ENCODE assay signal across 10 mouse cellular contexts in the genomic region with DNA sequence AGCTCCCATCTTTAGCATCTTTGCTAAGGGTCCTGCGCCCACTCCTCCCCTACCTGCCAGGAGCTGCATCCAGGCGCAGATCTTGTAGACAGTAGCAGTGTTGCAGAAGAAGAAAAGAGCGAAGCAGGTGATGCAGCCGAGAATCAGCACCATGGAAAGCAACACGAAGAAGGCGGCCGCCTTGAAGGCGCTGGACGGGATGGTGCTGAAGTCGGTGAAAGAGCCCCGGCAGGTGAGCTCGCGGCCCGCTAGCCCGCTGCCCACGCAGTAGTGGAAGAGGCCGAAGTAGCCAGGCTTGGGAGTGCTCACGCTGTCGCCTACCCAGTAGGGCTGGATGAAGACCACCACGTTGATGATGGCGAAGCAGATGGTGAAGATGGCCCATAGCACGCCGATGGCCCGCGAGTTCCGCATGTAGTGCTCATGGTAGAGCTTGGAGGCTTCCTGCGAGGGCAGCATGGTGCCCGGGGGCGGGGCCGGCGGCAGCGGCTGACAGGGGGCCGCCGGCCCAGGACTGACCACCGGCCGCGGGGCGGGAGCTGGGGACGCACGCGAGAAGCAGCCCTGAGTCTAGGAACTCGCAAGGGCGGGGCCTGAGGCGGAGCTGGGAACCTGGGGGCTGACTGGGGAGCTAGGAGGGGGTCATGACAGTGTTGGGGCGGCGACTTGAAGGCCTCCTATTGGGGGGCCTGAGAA. TPM values are rescaled to one million over a fixed set of nuclear protein-coding genes. Genes with fewer than 3 reads are reported as not detected.
DNase-seq lines count a peak whose midpoint lies in the region; ATAC-seq and TF ChIP-seq lines count a peak whose summit lies in the region.
"Had no signal": no experiment of that assay in that cellular context is flagged by ENCODE, and none has a peak within 500 bp of the region (broad histone marks: within the 10 kb centered on the region; RNA-seq: fewer than 3 reads in every experiment).

No protein-coding gene starts in this region.

- no peaks in the 10 kb centered on the region for H3K36me3 ChIP-seq in E14TG2a.4 (ENCODE audit: insufficient read depth, low read length)
- no peaks in the 10 kb centered on the region for H3K36me3 ChIP-seq in heart, postnatal 0 days (replicated peaks; ENCODE audit: control insufficient read depth, insufficient read depth, low read length)
- H3K36me3 ChIP-seq: G1E had no signal

- H3K9ac ChIP-seq in heart, postnatal 0 days (replicated peaks; ENCODE audit: low read depth, low read length), result no peak overlapping the region

- TF ChIP-seq CTCF in gastrocnemius, adult 2 months (IDR thresholded peaks at IDR 0.05), result no peak
- TF ChIP-seq CTCF in E14TG2a.4 (conservative IDR thresholded peaks at IDR 0.05; ENCODE audit: low read length), result no peak
- TF ChIP-seq CTCF in heart, postnatal 0 days (IDR thresholded peaks at IDR 0.05; ENCODE audit: low read depth), result no peak

- peak; percentile 36; the same call in 1 of the 2 replicates for ATAC-seq in heart, postnatal 0 days (ENCODE audit: insufficient read depth, low read depth)

- H3K4me1 ChIP-seq in E14TG2a.4 (replicated peaks; ENCODE audit: low read depth, low read length), result peaks cover 14% of the 10 kb centered on the region
- peaks cover 7% of the 10 kb centered on the region; the same call in 1 of the 2 replicates for H3K4me1 ChIP-seq in heart, postnatal 0 days (ENCODE audit: control insufficient read depth, insufficient read depth)

- WGBS in heart, postnatal 0 days, result 3% methylated on average over 45 of the region's 46 CpGs

- H3K27ac ChIP-seq in gastrocnemius, adult 2 months, result no peak overlapping the region
- no peak overlapping the region for H3K27ac ChIP-seq in heart, postnatal 0 days (ENCODE audit: low read depth)

- intact Hi-C loops in gastrocnemius, adult 2 months (cut with DNase I), result no loop called here

- peaks cover 56% of the 10 kb centered on the region for H3K27me3 ChIP-seq in E14TG2a.4 (ENCODE audit: insufficient read depth, low read length)
- H3K27me3 ChIP-seq in heart, postnatal 0 days (ENCODE audit: control insufficient read depth, insufficient read depth, low read length), result peaks cover 48% of the 10 kb centered on the region

- no peak for TF ChIP-seq EP300 in heart, postnatal 0 days (IDR thresholded peaks at IDR 0.05; ENCODE audit: low read depth)

- H3K4me3 ChIP-seq in gastrocnemius, adult 2 months, result peak overlapping the region; percentile 75
- peak overlapping the region; percentile 80 for H3K4me3 ChIP-seq in E14TG2a.4 (replicated peaks; ENCODE audit: low read length)
- no peak overlapping the region for H3K4me3 ChIP-seq in heart, postnatal 0 days (ENCODE audit: low read depth, low read length)

- H3K4me2 ChIP-seq in heart, postnatal 0 days (ENCODE audit: low read depth, low read length), result no peak overlapping the region

- no peaks in the 10 kb centered on the region for H3K9me3 ChIP-seq in E14TG2a.4 (ENCODE audit: low read length)
- H3K9me3 ChIP-seq in heart, postnatal 0 days (replicated peaks; ENCODE audit: control insufficient read depth, low read length), result no peaks in the 10 kb centered on the region
- H3K9me3 ChIP-seq: G1E had no signal

- DNase-seq in gastrocnemius, adult 2 months, result peak; percentile 32
- DNase-seq in gastrocnemius, adult 8-10 months (ENCODE audit: low spot score in 2 of 2), result no peak
- DNase-seq in cerebellum, postnatal 14 days, result peak; percentile 55
- DNase-seq in heart, postnatal 0 days (ENCODE audit: low spot score), result peak; percentile 30
- DNase-seq in kidney, postnatal 4 days, result peak; percentile 77 to 82
- DNase-seq in neural tube, embryonic 10.5 days (ENCODE audit: extremely low spot score, low spot score), result peak; percentile 54
- DNase-seq in layer of hippocampus, adult 8-10 months (ENCODE audit: low spot score in 2 of 2), result no peak

RNA-seq across cellular contexts. Expression of gene Lhfpl4, which starts 1.3 kb away (rescaled TPM):
- under 1 TPM; 0.39 to 0.54 TPM for total RNA-seq in gastrocnemius, adult 2 months (2021)
- under 1 TPM; 0.34 to 0.46 (median 0.40) TPM for total RNA-seq in gastrocnemius, adult 8-10 months (2022)
- total RNA-seq in heart, postnatal 0 days (2014; rRNA removed; ENCODE audit: low replicate concordance), result 0.38 TPM in 1 of 2 replicates, not detected in the other
- polyA plus RNA-seq in heart, postnatal 0 days (2015; fragmentation: Nextera tagmentation; extraction: Ambion mirVana), result 0.22 and 0.25 TPM in 2 replicates
- total RNA-seq in layer of hippocampus, adult 8-10 months (2022), result 10 to 100 TPM; 71.7 to 80.9 (median 76.9) TPM
- total RNA-seq: liver, adult 2 months had no signal
- polyA plus RNA-seq: G1E had no signal

RNA-seq across cellular contexts. Expression of gene Mtmr14, which starts 43.7 kb away (rescaled TPM):
- total RNA-seq in gastrocnemius, adult 2 months (2021), result 10 to 100 TPM; 14.9 to 16.0 TPM
- 10 to 100 TPM; 14.2 to 17.0 (median 16.3) TPM for total RNA-seq in gastrocnemius, adult 8-10 months (2022)
- 26.9 and 49.5 TPM in 2 replicates for total RNA-seq in heart, postnatal 0 days (2014; rRNA removed; ENCODE audit: low replicate concordance)
- polyA plus RNA-seq in heart, postnatal 0 days (2015; fragmentation: Nextera tagmentation; extraction: Ambion mirVana), result 14.3 and 17.5 TPM in 2 replicates
- total RNA-seq in layer of hippocampus, adult 8-10 months (2022), result 10 to 100 TPM; 15.5 to 19.9 (median 17.7) TPM

Comparison
In these comparisons a context has a peak if more than half of its experiments do, and no peak if none do; other contexts are left out.
1. DNase-seq: peak in gastrocnemius, adult 2 months (single experiment), cerebellum, postnatal 14 days (2 of 2), heart, postnatal 0 days (single experiment), kidney, postnatal 4 days (2 of 2) and neural tube, embryonic 10.5 days (single experiment); none in gastrocnemius, adult 8-10 months (0 of 2) and layer of hippocampus, adult 8-10 months (0 of 2).
2. RNA of gene Lhfpl4, which starts 1.3 kb away (total RNA-seq): 71.7 to 80.9 TPM in layer of hippocampus, adult 8-10 months; 0.39 to 0.54 TPM in gastrocnemius, adult 2 months, 0.34 to 0.46 TPM in gastrocnemius, adult 8-10 months and 0.38 TPM in heart, postnatal 0 days; every median in the first group is over 10 times any median in the second.